Mouse (Mus musculus) ES-Bruce4 (cell line): ENCODE data around the gene Neurog3.

Experiments used
- CTCF ChIP-seq: IDR thresholded peaks from one replicate; pipeline ENCODE4 v1.8.1; 2011; ENCODE audit warnings: low read depth, low read length
- POLR2A ChIP-seq: IDR thresholded peaks from one replicate; pipeline ENCODE4 v1.8.1; 2011; ENCODE audit warnings: low read length; ENCODE audit not compliant: insufficient read depth

DNA sequence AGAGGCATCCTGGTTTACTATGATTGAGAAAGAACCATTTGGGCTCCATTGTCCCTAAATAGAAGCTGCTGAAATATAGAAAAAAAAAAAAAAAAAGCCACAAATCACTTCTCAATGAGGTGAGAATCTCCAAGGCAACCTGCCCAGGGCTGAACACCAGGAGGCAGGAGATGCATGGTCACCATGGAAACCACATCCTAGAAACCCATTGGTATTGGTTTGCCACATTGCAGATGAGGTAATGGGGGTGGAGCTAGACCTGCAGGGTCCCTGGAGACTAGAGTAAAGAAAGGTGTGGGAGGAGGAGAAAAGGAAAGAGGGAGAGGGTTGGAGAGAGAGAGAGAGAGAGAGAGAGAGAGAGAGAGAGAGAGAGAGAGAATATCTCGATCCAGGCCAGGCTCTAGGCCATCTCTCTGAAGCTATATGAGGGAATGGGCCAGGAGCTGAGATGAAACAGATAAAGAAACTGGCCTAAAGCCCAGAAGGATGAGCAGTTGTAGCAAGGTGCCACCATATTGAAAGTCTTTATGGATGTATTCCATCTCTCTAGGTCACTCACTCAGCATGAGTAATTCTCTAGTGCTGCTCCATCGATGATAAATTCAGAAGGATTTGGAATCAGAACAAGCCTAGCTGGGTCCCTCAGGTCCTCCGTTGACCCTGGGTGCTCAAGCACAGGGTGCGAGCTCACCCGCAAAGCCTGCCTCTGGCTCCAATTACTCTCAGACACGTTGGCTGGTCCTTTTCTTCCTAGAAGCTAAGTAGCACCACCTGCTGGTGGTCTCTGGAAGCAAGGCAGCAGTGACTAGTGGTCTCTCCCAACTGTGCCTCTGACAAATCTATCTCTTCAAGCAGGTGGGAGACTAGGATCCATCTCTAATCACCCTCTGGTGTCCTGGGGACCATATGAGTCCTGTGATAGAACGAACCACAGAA is 31.1 kb upstream of the Neurog3 start:
- TF ChIP-seq CTCF = peak; percentile 88
- TF ChIP-seq POLR2A = no peak
